Mouse (Mus musculus) liver, adult 2 months (tissue): ENCODE results near the gene 2510039O18Rik. TPM values are rescaled to one million over a fixed set of nuclear protein-coding genes. Genes with fewer than 3 reads are reported as not detected.

ENCODE experiments used
- DNase-seq: peaks from one replicate; pipeline ENCODE4 v3.0.0-alpha.2; 2011; ENCODE audit warnings: low read depth, low spot score; ENCODE audit errors: extremely low read depth
- H3K27ac ChIP-seq: fragments of 200-500 bp; replicated peaks from 2 replicates; pipeline ENCODE4 v1.5.1; 2012; ENCODE audit warnings: low read depth, mild to moderate bottlenecking, control low read depth, inconsistent platforms, low read length; ENCODE audit not compliant: insufficient read depth
- H3K27me3 ChIP-seq: fragments of 200-500 bp; 2 replicates; pipeline ENCODE4 v1.6.1; 2012; ENCODE audit warnings: mild to moderate bottlenecking, moderate library complexity, low read length, inconsistent platforms; ENCODE audit not compliant: control insufficient read depth, insufficient read depth
- H3K36me3 ChIP-seq: fragments of 200-500 bp; 2 replicates; pipeline ENCODE4 v1.6.1; 2012; ENCODE audit warnings: low read length, inconsistent platforms; ENCODE audit not compliant: control insufficient read depth, insufficient read depth
- H3K4me1 ChIP-seq: fragments of 200-500 bp; 2 replicates; pipeline ENCODE4 v1.6.1; 2011; ENCODE audit warnings: low read length; ENCODE audit not compliant: control insufficient read depth, insufficient read depth
- H3K4me3 ChIP-seq: fragments of 200-500 bp; 2 replicates; pipeline ENCODE4 v1.5.1; 2011; ENCODE audit warnings: low read depth, mild to moderate bottlenecking, control low read depth, low read length, moderate library complexity; ENCODE audit not compliant: insufficient read depth
- H3K79me2 ChIP-seq: fragments of 200-500 bp; 2 replicates; pipeline ENCODE4 v1.6.1; 2012; ENCODE audit warnings: inconsistent platforms, mild to moderate bottlenecking, low read length, moderate library complexity; ENCODE audit not compliant: control insufficient read depth, insufficient read depth
- H3K9ac ChIP-seq: fragments of 200-500 bp; 2 replicates; pipeline ENCODE4 v1.6.1; 2012; ENCODE audit warnings: low read depth, mild to moderate bottlenecking, control low read depth, inconsistent platforms, low read length
- CTCF ChIP-seq: fragments of 200-500 bp; IDR thresholded peaks from 2 replicates; pipeline ENCODE4 v1.5.1; 2011; ENCODE audit warnings: low read depth, low read length, control low read depth
- POLR2A ChIP-seq: fragments of 200-500 bp; IDR thresholded peaks from 2 replicates; pipeline ENCODE4 v1.6.1; 2011; ENCODE audit warnings: low read length, control low read depth; ENCODE audit not compliant: insufficient read depth; ENCODE audit errors: extremely low read depth
- WGBS: fragments of 180-500 bp; shearing (Covaris S2); methylation state at CpG from one replicate; pipeline ENCODE4 v1.1.7; 2018; 5-methylcytosine and 5-hydroxymethylcytosine counted together
- polyA plus RNA-seq: library from polyadenylated mRNA; depleted of rRNA; stranded (reverse); fragments of >200 nt; gene quantifications from 2 replicates; pipeline ENCODE4 v1.2.3, GENCODE M21; 2012; rRNA removed
- total RNA-seq: library from RNA; depleted of rRNA; stranded (reverse); fragments of >200 nt; gene quantifications from 2 replicates; pipeline ENCODE4 v1.2.3, GENCODE M21; 2014; rRNA removed

2510039O18Rik gene
- 13.5 and 16.8 TPM in 2 replicates for total RNA-seq
- polyA plus RNA-seq = 36.6 and 40.1 TPM in 2 replicates

DNA sequence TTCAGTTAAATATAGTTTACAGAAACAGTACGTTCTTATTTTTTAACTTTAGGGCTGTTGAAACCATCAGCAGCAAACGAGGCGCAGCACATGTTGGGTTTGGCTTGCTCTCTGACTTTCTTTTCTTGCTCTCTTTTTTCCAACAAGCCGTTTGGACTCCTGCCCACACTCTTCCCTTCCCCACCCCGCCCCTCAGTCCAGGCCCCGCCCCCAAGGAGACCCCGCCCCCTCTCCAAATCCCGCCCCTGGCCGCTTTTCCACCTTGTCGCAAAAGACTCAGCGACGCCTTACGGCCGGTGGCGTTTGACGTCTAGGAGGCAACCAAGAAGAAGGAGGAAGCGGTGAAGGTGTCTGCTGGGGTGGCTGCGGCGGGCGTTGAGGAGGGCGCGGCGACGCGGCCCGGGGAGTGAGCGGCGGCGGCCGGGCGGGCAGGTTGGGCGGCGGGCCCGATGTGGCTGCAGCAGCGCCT, at the start of gene 2510039O18Rik:
Gene 2510039O18Rik, plus strand, starts transcription at position 320 of the 469 bp plus-strand sequence.
- H3K36me3 ChIP-seq = peaks cover 6% of the 10 kb centered on the region; the same call in 1 of the 2 replicates
- peaks cover 26% of the 10 kb centered on the region for H3K4me1 ChIP-seq
- H3K4me3 ChIP-seq = peak within 1 kb of the TSS; percentile 75
- TF ChIP-seq CTCF = no peak
- TF ChIP-seq POLR2A = peak; percentile 67; the same call in 1 of the 2 replicates
- H3K27me3 ChIP-seq = no peaks in the 10 kb centered on the region
- peaks cover 24% of the 10 kb centered on the region for H3K79me2 ChIP-seq
- WGBS = 1% methylated on average over 34 of the region's 35 CpGs
- peak within 1 kb of the TSS; percentile 34; the same call in 1 of the 2 replicates for H3K27ac ChIP-seq
- DNase-seq = peak; percentile 82
- H3K9ac ChIP-seq = peak within 1 kb of the TSS; percentile 87

DNA sequence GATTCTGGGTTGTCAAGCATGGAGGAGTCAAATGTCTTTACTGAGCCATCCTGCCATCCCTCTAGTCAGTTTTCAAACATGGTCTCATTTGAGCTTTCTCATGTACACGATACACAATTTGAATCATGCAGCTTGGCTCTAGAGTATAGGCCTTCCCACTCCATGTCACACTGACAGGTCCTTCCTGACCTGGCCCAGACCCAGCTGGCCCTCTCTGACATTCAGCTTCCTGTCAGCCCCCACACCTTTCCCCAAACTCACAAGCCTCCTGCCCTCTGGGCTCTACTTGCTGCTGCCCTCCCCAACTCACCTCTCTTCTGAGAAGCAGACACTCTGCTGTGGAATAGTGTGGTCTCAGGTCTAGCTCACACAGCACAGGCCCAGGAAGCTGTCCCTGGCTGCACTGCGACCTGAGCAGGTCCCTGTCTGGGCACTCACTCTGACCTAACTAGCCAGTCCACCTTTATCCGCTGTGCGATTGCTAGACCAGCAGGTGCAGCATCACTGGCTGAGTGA, 44.8 kb upstream of the 2510039O18Rik start:
- no peak for DNase-seq
- Histone ChIP-seq H3K9ac (no peak overlapping the region), H3K27ac (no peak overlapping the region), H3K4me3 (no peak overlapping the region), H3K4me1 (peaks cover 1% of the 10 kb centered on the region; the same call in 1 of the 2 replicates), H3K36me3 (peaks cover 43% of the 10 kb centered on the region), H3K27me3 (no peaks in the 10 kb centered on the region), H3K79me2 (peaks cover 19% of the 10 kb centered on the region; the same call in 1 of the 2 replicates)
- TF ChIP-seq POLR2A (no peak), CTCF (no peak)
- 86% methylated on average over 4 of the region's 4 CpGs for WGBS

DNA sequence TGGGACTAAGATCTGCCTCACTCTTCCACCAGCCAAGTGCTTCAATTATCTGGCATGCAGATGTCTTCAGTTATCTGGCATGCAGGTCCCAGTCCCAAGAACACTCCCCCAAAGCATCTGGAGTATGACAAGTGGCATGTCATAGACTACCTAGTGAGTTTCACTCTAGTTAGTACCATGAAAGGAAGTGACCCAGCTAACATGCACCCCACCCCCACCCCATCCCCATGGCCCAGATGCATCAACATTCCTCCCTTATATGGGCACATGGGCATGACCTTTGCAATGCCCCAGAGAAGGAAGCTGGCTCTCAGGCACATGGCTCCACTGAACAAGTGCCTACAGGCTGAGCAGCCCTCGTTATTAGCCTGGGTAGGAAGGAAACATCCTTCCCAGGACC, 44.3 kb upstream of the 2510039O18Rik start:
- H3K4me1 ChIP-seq = no peaks in the 10 kb centered on the region; the same call in 1 of the 2 replicates
- WGBS = 71% methylated on average over 1 of the region's 1 CpGs
- no peak overlapping the region for H3K27ac ChIP-seq
- no peak for TF ChIP-seq CTCF
- no peak for TF ChIP-seq POLR2A
- H3K36me3 ChIP-seq = peaks cover 43% of the 10 kb centered on the region
- no peak overlapping the region for H3K9ac ChIP-seq
- no peaks in the 10 kb centered on the region for H3K27me3 ChIP-seq
- no peak for DNase-seq
- H3K79me2 ChIP-seq = peaks cover 19% of the 10 kb centered on the region; the same call in 1 of the 2 replicates
- H3K4me3 ChIP-seq = no peak overlapping the region

DNA sequence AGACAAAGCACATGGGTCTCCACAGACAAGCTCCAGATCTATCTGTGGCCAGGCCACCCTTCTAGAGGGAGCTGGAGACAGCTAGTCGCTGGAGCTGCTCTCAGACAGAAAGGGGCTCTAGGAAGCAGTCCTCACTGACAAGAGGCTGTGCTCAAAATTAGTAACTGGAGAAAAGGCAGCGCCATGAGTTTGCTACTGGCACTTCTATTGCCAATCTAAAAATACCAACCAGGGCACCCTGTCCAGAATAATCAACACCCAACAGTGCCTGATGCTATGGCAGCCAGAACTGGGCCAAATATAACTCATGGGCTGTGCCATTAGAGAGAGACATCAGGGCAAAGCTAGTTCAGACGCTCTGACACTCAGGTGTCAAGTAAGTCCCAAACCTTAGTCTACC, 43.3 kb upstream of the 2510039O18Rik start:
- Histone ChIP-seq H3K27ac (no peak overlapping the region), H3K4me1 (peaks cover 4% of the 10 kb centered on the region; the same call in 1 of the 2 replicates), H3K27me3 (no peaks in the 10 kb centered on the region), H3K4me3 (no peak overlapping the region), H3K36me3 (peaks cover 48% of the 10 kb centered on the region), H3K9ac (no peak overlapping the region), H3K79me2 (peaks cover 24% of the 10 kb centered on the region; the same call in 1 of the 2 replicates)
- WGBS = 97% methylated on average over 3 of the region's 3 CpGs
- no peak for DNase-seq
- TF ChIP-seq CTCF (no peak), POLR2A (no peak)

DNA sequence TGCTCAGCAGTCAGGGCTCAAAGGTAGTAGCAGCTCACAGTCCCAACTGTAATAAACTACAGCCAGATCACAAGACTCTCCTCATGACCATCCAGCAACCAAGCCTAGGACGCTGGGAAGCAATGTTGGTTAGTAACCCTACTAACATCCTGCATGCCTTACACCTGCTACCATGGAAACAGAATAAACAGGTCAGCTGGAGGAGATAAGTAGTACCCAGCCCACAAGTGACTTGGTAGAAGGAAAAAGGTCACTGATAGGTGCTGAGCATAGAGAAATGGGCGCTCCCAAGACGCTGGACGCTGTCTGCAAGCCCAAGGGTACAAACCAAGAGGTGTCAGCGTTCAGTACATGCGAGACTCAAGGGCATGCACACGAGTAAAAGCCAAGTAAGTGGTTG, 40.2 kb upstream of the 2510039O18Rik start:
- peaks cover 36% of the 10 kb centered on the region for H3K36me3 ChIP-seq

More for the DNA sequence above, 40.2 kb upstream of the 2510039O18Rik start:
- 82% methylated on average over 7 of the region's 7 CpGs for WGBS
- no peaks in the 10 kb centered on the region for H3K27me3 ChIP-seq
- no peak overlapping the region for H3K27ac ChIP-seq
- TF ChIP-seq POLR2A = no peak
- TF ChIP-seq CTCF = no peak
- peaks cover 25% of the 10 kb centered on the region; the same call in 1 of the 2 replicates for H3K79me2 ChIP-seq
- H3K4me1 ChIP-seq = peaks cover 20% of the 10 kb centered on the region
- no peak overlapping the region for H3K9ac ChIP-seq
- DNase-seq = no peak
- no peak overlapping the region for H3K4me3 ChIP-seq
